Mouse (Mus musculus) embryonic facial prominence, embryonic 14.5 days (tissue): ENCODE data around the gene Dyx1c1. TPM values are rescaled to one million over a fixed set of nuclear protein-coding genes. Genes with fewer than 3 reads are reported as not detected.

Source experiments
- ATAC-seq: fragments of 200-750 bp; cut with Nextera tagmentation; 2 replicates; pipeline ENCODE4 v1.8.0; 2017; ENCODE audit warnings: low read depth, moderate number of reproducible peaks, moderate TSS enrichment
- DNase-seq: peaks from one replicate; pipeline ENCODE4 v3.0.0-alpha.2; 2015; ENCODE audit warnings: low spot score
- H3K27ac ChIP-seq: fragments of 300-500 bp; sonication (generic); replicated peaks from 2 replicates; pipeline ENCODE4 v1.5.1; 2014; ENCODE audit warnings: low read depth, mild to moderate bottlenecking, low read length, moderate library complexity
- H3K27me3 ChIP-seq: fragments of 300-500 bp; sonication (generic); replicated peaks from 2 replicates; pipeline ENCODE4 v1.6.1; 2014; ENCODE audit warnings: low read length; ENCODE audit not compliant: control insufficient read depth, insufficient read depth
- H3K36me3 ChIP-seq: fragments of 300-500 bp; sonication (generic); 2 replicates; pipeline ENCODE4 v1.6.1; 2014; ENCODE audit warnings: low read length, mixed read lengths; ENCODE audit not compliant: control insufficient read depth, insufficient read depth
- H3K4me1 ChIP-seq: fragments of 300-500 bp; sonication (generic); 2 replicates; pipeline ENCODE4 v1.6.1; 2014; ENCODE audit warnings: antibody characterized with exemption, low read length; ENCODE audit not compliant: control insufficient read depth, insufficient read depth
- H3K4me2 ChIP-seq: fragments of 300-500 bp; sonication (generic); 2 replicates; pipeline ENCODE4 v1.6.1; 2014; ENCODE audit warnings: low read depth, mild to moderate bottlenecking, low read length, moderate library complexity, mixed read lengths
- H3K4me3 ChIP-seq: fragments of 300-500 bp; sonication (generic); 2 replicates; pipeline ENCODE4 v1.5.1; 2014; ENCODE audit warnings: low read depth, mild to moderate bottlenecking, low read length
- H3K9ac ChIP-seq: fragments of 300-500 bp; sonication (generic); 2 replicates; pipeline ENCODE4 v1.6.1; 2014; ENCODE audit warnings: low read depth, mild to moderate bottlenecking, low read length, moderate library complexity, mixed read lengths
- H3K9me3 ChIP-seq: fragments of 300-500 bp; sonication (generic); 2 replicates; pipeline ENCODE4 v1.6.1; 2016; ENCODE audit warnings: low read length; ENCODE audit not compliant: control insufficient read depth
- WGBS: fragments of 180-500 bp; shearing (Covaris S2); extraction: QIAGEN DNeasy Blood & Tissue Kit; methylation state at CpG from one replicate; pipeline ENCODE4 v1.1.7; 2014; 5-methylcytosine and 5-hydroxymethylcytosine counted together
- polyA plus RNA-seq: library from polyadenylated mRNA; unstranded; fragments of >200 nt; fragmentation: Nextera tagmentation; extraction: Ambion mirVana; gene quantifications from 2 replicates; pipeline ENCODE4 v1.2.1, GENCODE M21; 2014

Gene Dyx1c1
- polyA plus RNA-seq, 1 experiment from 2014 or later: 2.1 TPM

GRCm38 (mm10) chr9:72961959-72962358, 3.4 kb downstream of the Dyx1c1 start:
- Histone ChIP-seq H3K9ac (no peak overlapping the region), H3K9me3 (no peaks in the 10 kb centered on the region), H3K27ac (no peak overlapping the region), H3K4me3 (no peak overlapping the region), H3K27me3 (no peaks in the 10 kb centered on the region), H3K36me3 (no peaks in the 10 kb centered on the region), H3K4me2 (no peak overlapping the region), H3K4me1 (0 out of 2 replicates have a peak, but pooled peaks cover 3% of the 10 kb centered on the region)
- ATAC-seq (no peak), DNase-seq (peak; percentile 10)
- 59% methylated on average over 15 of the region's 15 CpGs for WGBS

- ATAC-seq: peak; percentile 77
- Histone ChIP-seq H3K36me3 (no peaks in the 10 kb centered on the region), H3K9me3 (no peaks in the 10 kb centered on the region), H3K27me3 (no peaks in the 10 kb centered on the region), H3K27ac (no peak overlapping the region), H3K4me3 (no peak overlapping the region), H3K9ac (no peak overlapping the region), H3K4me2 (no peak overlapping the region), H3K4me1 (no peaks in the 10 kb centered on the region)
- peak; percentile 63 for DNase-seq
- WGBS: 39% methylated on average over 11 of the region's 11 CpGs
Observed at GRCm38 (mm10) chr9:72968349-72969061, 9.9 kb downstream of the Dyx1c1 start.

- WGBS: 67% methylated on average over 7 of the region's 7 CpGs
- no peak overlapping the region for H3K4me2 ChIP-seq
- no peak overlapping the region for H3K9ac ChIP-seq
- H3K4me3 ChIP-seq: no peak overlapping the region
- no peaks in the 10 kb centered on the region for H3K27me3 ChIP-seq
- H3K36me3 ChIP-seq: no peaks in the 10 kb centered on the region
- no peak overlapping the region for H3K27ac ChIP-seq
- H3K4me1 ChIP-seq: no peaks in the 10 kb centered on the region
- DNase-seq: no peak
- no peaks in the 10 kb centered on the region for H3K9me3 ChIP-seq
- no peak for ATAC-seq
Observed at GRCm38 (mm10) chr9:72969874-72970273, 11.3 kb downstream of the Dyx1c1 start.

DNA sequence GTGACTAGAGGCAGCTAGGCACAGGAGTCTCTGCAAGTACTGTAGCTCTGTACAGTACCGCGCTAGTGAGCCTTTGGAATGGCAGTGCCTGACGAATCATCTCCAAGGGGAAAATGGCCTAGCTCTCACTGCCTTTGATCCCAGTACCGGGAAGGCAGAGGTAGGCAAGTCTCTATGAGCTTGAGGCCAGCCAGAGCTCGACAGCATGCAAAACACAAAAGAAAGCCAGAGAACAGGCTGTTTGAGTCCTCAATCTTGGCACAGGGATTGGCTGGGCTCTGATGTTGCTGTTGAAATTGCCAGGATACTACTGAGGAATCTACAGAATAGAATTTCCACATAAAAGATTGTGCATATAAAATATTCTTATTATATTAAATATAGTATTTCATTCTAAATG, 13.8 kb downstream of the Dyx1c1 start:
- WGBS: 87% methylated on average over 5 of the region's 5 CpGs
- H3K9me3 ChIP-seq: no peaks in the 10 kb centered on the region
- H3K4me1 ChIP-seq: no peaks in the 10 kb centered on the region
- no peaks in the 10 kb centered on the region for H3K27me3 ChIP-seq
- H3K27ac ChIP-seq: no peak overlapping the region
- no peak overlapping the region for H3K4me3 ChIP-seq
- H3K9ac ChIP-seq: no peak overlapping the region
- ATAC-seq (no peak), DNase-seq (no peak)
- H3K4me2 ChIP-seq: no peak overlapping the region
- no peaks in the 10 kb centered on the region for H3K36me3 ChIP-seq

DNA sequence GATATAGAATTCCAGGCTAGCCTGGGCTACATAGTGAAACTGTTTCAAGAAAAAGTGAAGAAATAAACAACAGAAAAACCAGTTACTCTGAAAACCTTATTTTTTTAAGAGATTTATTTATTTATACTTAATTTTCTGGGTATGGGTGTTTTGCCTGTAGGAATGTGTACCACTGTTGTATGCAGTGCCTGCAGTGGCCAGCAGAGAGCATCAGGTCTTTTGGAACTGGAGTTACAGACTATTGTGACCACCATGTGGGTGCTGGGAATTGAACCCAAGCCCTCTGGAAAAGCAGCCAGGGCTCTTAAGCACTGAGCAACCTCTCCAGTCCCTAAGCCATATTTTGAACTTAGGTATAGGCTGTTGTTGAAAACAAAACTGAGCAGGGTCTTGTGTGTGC, 14.4 kb downstream of the Dyx1c1 start:
- Histone ChIP-seq H3K27me3 (no peaks in the 10 kb centered on the region), H3K36me3 (no peaks in the 10 kb centered on the region), H3K4me2 (no peak overlapping the region), H3K4me3 (no peak overlapping the region), H3K27ac (no peak overlapping the region), H3K9me3 (no peaks in the 10 kb centered on the region), H3K4me1 (no peaks in the 10 kb centered on the region), H3K9ac (no peak overlapping the region)
- DNase-seq (no peak), ATAC-seq (no peak)

DNA sequence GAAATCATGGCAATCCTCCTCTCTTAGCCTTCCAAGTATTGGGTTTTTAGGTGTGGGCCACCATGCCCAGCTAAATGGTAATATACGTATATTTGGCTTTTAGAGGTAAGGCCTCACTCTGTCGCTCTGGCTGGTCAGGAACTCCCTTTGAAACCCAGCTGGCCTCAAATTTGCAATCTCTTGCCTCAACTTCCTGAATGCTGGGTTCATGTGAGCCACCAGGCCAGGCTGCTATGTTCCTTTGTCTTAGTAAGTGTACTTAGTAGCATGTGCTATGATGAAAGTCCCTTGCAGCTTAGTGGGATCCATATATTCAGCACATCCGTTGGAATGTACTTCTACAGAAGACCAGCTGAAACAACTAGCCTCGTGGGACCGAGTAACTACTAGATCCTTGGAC, 16.1 kb downstream of the Dyx1c1 start:
- DNase-seq (no peak), ATAC-seq (no peak)
- no peak overlapping the region for H3K27ac ChIP-seq
- no peaks in the 10 kb centered on the region for H3K36me3 ChIP-seq
- H3K4me3 ChIP-seq: no peak overlapping the region
- H3K4me2 ChIP-seq: no peak overlapping the region
- H3K9ac ChIP-seq: no peak overlapping the region
- no peaks in the 10 kb centered on the region for H3K9me3 ChIP-seq
- no peaks in the 10 kb centered on the region for H3K4me1 ChIP-seq
- no peaks in the 10 kb centered on the region for H3K27me3 ChIP-seq
- 84% methylated on average over 5 of the region's 5 CpGs for WGBS

GRCm38 (mm10) chr9:72975242-72975641, 16.7 kb downstream of the Dyx1c1 start:
- H3K4me1 ChIP-seq: no peaks in the 10 kb centered on the region
- ATAC-seq (no peak), DNase-seq (no peak)
- no peak overlapping the region for H3K4me2 ChIP-seq
- H3K27ac ChIP-seq: no peak overlapping the region
- H3K9me3 ChIP-seq: no peaks in the 10 kb centered on the region
- H3K36me3 ChIP-seq: no peaks in the 10 kb centered on the region
- no peaks in the 10 kb centered on the region for H3K27me3 ChIP-seq
- no peak overlapping the region for H3K4me3 ChIP-seq
- 81% methylated on average over 1 of the region's 1 CpGs for WGBS
- H3K9ac ChIP-seq: no peak overlapping the region

DNA sequence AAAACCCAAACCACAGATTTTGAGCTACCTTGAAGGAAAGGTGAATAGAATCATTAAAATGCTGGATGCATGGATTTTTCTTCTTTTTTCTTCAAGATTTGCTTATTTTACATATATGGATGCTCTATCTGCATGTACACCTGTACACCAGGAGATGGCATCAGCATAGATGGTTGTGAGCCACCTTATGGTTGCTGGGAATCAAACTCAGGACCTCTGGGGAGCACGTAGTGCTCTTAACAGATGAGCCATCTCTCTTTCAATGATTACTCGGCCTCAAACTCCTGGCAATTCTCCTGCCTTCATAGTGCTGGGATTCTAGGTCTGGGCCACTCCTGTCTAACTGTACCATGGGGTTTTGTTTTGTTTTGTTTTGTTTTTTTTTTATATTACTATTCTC, 24.5 kb downstream of the Dyx1c1 start:
- peaks cover 3% of the 10 kb centered on the region; the same call in 1 of the 2 replicates for H3K27me3 ChIP-seq
- no peaks in the 10 kb centered on the region for H3K36me3 ChIP-seq
- H3K9me3 ChIP-seq: no peaks in the 10 kb centered on the region
- ATAC-seq (no peak), DNase-seq (no peak)
- H3K4me1 ChIP-seq: no peaks in the 10 kb centered on the region
- no peak overlapping the region for H3K4me3 ChIP-seq
- WGBS: 67% methylated on average over 2 of the region's 2 CpGs
- no peak overlapping the region for H3K4me2 ChIP-seq
- no peak overlapping the region for H3K9ac ChIP-seq
- H3K27ac ChIP-seq: no peak overlapping the region
